Mouse (Mus musculus) layer of hippocampus, postnatal 36 days (tissue): ENCODE data around the gene Gys1. TPM values are rescaled to one million over a fixed set of nuclear protein-coding genes. Genes with fewer than 3 reads are reported as not detected.
"Not testable (repeated sequence)": the region's sequence is repeated elsewhere in the genome, so short reads cannot be mapped to it uniquely, and the experiment has no call there.

ENCODE experiments used
- DNase-seq, 2 experiments: peaks; one replicate each; pipeline ENCODE4 v3.0.0; 2022
- microRNA-seq, 2 experiments: library from miRNA; unstranded; fragments of <30 nt; microRNA quantifications; one replicate each; pipeline ENCODE4 v1.2.0; 2021
- total RNA-seq, 2 experiments: library from RNA; stranded (reverse); gene quantifications; 2 replicates each; pipeline ENCODE4 v1.2.3; 2021

The Gys1 gene
- total RNA-seq, 2 experiments from 2014 or later = 14.5 to 18.6 TPM

DNA sequence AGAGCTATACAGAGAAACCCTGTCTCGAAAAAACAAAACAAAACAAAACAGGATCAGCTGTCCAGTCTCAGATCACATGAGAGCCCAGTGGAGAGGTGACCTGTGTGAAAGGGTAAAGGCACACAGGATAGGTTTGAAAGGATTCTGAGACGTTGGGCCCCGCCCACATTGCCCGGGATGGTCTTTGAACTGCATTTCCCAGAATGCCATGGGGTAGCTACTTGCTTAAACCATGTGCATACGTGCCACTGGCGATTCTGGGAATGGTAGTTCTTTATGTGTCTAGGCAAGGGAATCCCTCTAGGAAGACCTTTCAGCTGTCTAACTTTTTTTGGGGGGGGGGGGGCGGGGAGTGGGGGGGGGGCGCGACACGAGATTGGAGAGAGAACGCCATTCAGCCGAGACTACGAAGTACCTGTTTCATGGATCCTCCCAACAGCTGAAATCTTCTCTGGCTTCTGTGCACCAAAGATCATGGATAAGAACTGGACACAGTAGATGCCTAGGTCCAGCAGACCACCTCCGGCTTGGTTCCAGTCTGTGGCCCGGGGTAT, 46.8 kb downstream of the Gys1 start, which contains the start of gene Tulp2:
Gene Tulp2 (plus strand): TSS at position 504 of the 554 bp plus-strand sequence.
- peak in 1 of 2 experiments; percentile 41 for DNase-seq

DNA sequence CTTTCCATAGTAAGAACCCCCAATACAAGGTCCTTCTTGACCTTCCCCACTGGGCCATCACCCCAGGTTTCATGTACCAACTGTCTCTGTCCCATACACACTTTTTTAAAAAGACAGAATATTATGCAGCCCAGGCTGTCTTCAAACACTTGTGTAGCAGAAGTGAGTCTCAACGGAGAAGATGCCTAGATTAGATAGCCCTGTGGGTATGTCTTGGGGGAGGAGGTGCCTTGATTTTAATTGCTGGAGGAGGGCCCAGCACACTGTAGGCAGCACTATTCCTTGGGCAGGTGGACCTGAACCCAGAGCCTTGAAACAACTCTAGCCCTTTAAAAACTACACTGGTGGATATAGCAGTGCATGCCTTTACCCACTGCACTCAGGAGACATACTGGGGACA, 47.5 kb downstream of the Gys1 start:
- DNase-seq = no peak

DNA sequence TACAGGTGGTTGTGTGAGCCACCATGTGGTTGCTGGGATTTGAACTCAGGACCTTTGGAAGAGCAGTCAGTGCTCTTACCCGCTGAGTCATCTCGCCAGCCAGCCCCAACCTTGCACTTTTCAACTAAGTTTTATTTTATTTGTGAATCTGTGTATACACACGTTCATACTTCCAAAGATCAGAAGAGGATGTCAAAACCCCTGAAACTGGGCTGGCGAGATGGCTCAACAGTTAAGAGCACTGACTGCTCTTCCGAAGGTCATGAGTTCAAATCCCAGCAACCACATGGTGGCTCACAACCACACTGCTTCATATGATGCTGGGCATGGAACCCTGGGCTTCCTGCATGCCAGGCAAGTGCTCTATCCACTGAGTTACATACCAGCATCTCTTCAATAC, 50.3 kb downstream of the Gys1 start:
- not testable (repeated sequence) for DNase-seq

DNA sequence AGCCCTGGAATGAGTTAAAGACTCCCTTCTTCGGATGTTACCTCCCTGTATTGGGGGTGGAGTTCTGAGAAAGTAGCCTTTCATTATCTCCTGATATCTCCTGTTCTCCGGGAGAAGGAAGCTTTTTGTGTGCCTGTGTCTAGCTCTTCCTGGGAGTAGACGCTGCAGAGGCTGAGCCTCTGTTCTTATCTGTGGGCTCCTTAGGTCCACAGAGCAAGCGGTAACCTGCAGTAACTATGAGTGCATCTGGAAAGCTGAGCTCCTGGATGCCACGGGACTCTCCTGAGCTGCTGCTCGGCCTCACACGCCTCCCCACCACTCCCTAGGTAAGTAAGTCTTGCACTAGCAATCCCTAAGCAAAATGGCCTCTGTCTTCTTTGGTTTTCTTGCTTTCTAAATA, 51.5 kb downstream of the Gys1 start:
- DNase-seq = no peak

DNA sequence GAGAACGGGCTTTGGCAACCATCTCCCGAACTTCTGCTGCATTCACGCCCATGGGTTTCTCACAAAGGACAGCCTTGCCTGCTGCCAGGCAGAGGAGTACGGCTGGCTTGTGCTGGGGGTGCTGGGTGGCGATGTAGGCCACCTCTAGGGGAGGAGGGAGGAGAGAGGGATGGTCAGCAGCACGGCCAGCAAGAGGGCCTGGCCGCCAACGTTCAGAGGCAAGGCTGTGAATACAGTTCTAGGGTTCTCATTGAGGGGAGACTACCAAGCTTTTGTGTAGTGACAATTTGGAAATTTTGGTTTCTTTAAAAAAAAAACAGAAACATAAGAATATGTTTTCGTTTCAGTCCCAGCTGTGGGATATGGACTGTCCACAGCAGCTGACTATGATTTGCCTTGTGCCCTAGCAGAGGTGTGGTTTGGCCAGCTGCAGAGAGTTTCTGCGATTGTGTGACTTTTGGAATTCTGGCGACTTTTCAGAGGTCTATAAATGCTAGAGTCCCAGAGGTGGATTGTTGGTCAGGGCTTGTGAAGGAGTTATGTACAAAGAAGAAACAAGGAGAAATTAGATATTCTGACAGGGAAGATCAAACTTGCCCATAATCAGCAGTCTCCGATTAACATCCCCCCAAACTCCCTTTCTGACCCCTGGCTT, 52.2 kb downstream of the Gys1 start, which contains the start of gene Gm45808:
Gene Gm45808 (minus strand): TSS at position 51 of the 655 bp plus-strand sequence.
- DNase-seq = no peak

DNA sequence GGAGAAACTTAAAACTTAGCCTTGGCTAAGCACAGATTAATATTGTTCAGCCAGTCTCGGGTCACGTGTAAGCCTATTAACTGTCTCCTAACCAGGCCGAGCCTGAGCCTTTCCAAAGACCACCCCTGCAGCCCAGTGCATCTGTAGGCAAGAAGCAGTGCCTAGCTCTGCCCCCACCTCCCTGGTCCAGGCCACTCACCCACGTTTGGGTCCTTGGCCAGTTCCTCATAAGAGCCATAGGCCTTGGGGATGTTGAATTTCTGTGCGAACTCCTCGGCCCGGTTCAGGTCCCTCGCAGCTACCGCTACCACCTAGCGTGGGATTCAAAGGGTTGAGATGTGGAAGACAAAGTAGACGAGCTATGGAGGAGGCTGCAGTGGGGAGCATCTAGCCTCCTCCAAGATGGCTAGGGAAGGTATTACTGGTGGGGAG, 53.2 kb downstream of the Gys1 start:
- no peak for DNase-seq

DNA sequence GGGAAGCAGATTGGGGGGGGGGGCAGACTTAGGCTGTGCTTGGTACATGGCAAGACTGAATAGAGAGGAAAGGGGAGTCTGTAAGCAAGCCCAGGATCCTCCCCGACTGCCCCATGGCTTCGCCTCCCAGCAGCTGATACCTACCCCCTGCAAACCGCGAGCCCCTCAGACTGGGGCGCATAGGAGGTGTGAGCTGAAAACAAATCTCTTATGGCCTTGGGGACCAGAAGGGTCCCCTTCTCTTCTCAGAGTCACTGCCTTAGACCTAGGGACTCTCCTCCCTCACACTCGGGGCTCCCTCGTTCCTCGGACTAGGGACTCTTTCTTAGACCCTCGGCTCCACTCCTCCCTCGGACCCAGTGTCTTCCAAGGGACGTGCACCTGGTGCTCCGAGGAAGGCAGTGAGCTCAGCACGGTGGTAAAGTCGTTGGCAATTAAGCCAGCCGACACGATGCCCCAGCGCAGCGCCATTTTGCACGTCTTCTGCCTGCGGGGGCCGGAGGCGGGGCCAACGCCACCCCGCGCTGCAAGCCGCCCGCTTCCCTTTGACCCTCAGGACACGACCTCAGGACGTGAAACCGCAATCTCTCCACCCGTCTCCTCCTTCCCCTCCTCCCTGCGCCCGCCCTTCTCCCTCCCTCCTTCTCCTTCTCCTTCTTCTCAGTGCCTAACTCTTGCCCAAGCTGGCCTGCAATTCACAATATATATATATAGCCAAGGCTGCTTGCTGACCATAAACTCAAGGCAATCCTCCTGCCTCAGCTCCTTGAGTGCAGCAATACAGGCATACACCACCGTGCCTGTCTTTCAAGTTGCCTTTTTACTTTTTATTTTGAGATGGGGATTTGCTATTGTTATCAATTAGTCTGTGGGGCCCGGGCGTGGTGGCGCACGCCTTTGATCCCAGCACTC, 53.9 kb downstream of the Gys1 start, which contains the start of gene Dhdh:
Gene Dhdh (minus strand): TSS at position 513 of the 912 bp plus-strand sequence.
- peak; percentile 32 to 35 for DNase-seq

DNA sequence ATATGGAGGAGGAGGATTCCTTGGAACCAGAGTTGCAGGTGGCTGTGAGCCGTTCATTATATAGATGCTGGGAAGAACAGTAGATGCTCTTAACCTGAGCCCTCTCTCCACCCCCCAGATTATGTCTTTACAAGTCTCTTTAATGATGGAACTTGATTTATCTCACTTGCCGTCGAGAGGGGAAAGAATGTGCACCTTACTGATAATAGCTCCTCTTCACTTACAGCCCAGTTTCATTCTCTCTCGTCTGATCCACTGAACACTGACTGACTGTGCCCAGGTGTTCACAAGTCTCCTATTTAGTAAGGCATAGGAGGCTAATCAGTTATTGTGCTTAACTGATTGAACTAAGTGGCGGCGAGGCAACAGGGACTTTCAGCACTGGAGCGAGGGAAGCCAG, 54.9 kb downstream of the Gys1 start:
- no peak for DNase-seq

DNA sequence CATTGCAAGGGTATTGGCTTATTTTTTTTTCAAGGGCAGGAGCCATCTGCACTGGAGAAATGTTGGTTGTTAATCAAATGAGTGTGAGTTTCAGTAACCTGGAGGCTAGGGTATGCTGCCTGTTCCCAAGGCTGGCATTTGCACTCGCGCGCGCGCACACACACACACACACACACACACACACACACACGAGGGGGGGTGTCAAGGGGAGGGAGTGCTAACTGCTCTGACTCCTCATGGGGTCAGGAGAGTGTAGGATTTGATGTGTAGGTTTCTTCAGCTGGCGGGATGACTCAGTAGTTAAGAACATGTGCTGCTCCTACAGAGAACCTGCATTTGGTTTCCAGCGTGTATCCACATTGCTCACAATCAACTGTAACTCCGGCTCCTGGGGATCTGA, 56.2 kb downstream of the Gys1 start:
- DNase-seq = no peak

DNA sequence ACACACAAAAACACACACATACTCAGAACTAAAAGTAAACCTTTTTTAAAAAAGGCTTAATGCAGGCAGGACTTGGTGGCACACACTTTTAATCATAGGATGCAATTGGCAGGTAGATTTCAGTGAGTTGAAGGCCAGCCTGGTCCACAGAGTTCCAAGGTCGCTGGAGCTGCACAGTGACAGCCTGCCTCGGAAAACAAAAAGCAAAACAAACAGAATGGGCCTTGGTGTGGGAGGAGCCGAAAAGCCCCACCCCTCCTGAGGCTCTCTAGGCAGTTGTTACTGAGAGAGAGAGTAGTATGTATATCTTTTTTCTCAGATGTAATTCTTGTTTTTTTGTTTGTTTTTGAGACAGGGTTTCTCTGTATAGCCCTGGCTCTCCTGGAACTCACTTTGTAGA, 56.6 kb downstream of the Gys1 start:
- DNase-seq = no peak

DNA sequence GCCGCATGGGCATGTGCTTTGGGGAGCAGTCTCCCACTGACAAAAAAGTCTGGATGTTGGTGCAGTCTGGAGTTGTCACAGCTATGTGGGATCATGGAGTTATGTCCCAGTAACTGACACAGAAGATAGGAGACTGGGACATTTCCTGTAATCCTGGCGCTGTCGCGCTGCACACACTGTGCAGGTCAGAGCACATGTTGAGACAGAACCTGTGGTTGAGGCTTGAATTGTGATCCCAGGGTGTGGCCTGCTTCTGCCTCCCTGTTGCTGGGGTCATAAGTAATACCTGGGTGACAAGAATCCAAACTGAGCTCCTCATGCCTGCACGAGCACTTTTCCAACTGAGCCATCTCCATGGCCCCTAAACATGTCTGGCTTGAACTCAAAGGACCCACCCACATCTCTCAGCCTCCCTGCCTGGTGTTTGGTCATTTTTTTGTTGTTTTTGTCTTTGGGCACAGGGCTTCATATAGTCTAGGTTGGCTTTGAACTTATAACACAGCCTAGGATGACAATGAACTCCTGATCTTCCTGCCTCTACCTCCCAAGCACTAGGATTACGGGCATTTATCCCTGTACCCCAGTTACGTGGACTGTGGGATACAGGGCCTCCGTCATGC, 57.7 kb downstream of the Gys1 start:
- DNase-seq = no peak

DNA sequence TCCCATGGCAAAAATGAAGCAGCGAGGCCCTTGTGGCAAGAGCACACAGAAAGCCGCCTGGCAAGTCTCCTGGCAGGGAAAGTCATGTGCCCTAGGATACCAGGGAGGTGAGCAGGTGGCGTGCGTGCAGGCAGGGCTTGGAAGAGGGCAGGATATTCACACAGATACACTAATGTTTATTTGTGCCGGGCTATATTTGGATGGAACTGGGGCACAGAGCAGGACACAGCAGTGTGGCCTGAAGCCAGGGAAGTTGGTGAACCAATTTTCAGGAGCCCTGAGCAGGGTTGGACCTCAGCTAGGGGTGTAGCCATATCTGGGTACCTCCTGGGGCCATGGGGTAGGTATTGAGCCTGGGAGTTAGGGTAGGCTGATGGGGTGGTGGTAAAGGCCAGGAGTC, 58.3 kb downstream of the Gys1 start:
- no peak for DNase-seq

DNA sequence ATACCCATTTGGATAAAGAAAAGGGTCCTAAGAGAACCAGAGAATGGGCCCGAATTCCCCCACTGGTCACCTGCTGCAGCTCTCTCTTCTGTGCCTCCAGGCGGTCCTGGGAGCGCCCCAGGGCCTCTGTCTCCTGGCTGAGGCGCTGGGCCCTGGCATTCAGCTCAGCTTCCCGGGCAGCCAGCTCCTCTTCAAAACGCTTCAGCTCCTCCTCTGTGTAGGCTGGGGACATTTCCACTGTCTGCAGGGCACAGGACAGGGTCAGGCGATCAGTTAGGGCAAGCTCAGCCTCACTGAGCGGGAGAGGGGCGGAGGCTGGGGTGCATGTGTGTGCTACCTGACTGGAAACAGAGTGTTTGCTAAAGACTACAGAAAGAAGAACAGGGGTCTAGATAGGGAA, 59.9 kb downstream of the Gys1 start:
- no peak for DNase-seq

DNA sequence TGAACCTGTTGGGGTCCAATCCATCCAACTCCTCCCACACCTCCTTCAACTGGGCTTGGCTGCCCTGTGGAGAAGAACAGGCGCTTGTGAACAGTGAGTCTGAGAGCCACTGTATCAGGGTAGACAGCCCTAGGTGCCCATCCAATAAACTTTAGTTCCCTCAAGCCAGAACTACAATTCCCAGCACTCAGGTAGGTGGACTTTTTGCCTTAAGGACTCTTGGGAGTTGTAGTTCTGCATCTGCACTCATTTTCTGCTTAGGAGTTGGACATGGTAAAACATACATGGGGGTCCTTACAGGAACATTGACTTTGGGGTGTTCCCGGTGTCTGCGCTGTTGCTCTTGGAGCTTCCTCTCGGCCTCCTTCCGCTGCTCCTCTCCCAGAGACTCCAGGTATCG, 63.8 kb downstream of the Gys1 start:
- DNase-seq = no peak

Small RNAs within 50 kb of the gene (microRNA-seq; reads per million reads assigned to microRNA genes)
- 0 reads per million in 2 experiments for gene Gm22133

Other genes starting within 250 kb of the Gys1 start
- gene Ccdc155, start 230.0 kb upstream of the Gys1 start, total RNA-seq = 1 to 10 TPM; 2.0 to 3.3 TPM
- 1 to 10 TPM; 1.4 to 2.3 TPM for gene Dkkl1, start 222.7 kb upstream of the Gys1 start, total RNA-seq
- gene Tead2, start 219.1 kb upstream of the Gys1 start, total RNA-seq = 1 to 10 TPM; 2.6 to 7.8 TPM
- 1 to 10 TPM; 1.9 to 4.8 TPM for gene Cd37, start 195.7 kb upstream of the Gys1 start, total RNA-seq
- 1 to 10 TPM; 2.0 to 2.8 TPM for gene Slc6a16, start 193.8 kb upstream of the Gys1 start, total RNA-seq
- gene Slc6a21, start 157.3 kb upstream of the Gys1 start, total RNA-seq = not detected
- 10 to 100 TPM; 12.9 to 14.8 TPM for gene Trpm4, start 101.1 kb upstream of the Gys1 start, total RNA-seq
- gene Hrc, start 99.6 kb upstream of the Gys1 start, total RNA-seq = under 1 TPM; 0.20 to 0.46 TPM
- 100 to 1,000 TPM; 126 to 128 TPM for gene Ppfia3, start 67.8 kb upstream of the Gys1 start, total RNA-seq
- gene Lin7b, start 64.3 kb upstream of the Gys1 start, total RNA-seq = 100 to 1,000 TPM; 133 to 154 TPM
- gene Snrnp70, start 39.1 kb upstream of the Gys1 start, total RNA-seq = 100 to 1,000 TPM; 379 to 450 TPM
- not detected for gene Kcna7, start 29.2 kb upstream of the Gys1 start, total RNA-seq
- gene Ntf5, start 21.1 kb upstream of the Gys1 start, total RNA-seq = under 1 TPM; 0.17 to 0.18 TPM
- gene Lhb, start 14.0 kb upstream of the Gys1 start, total RNA-seq = not detected
- 10 to 100 TPM; 33.0 to 39.9 TPM for gene Ruvbl2, start 3.3 kb downstream of the Gys1 start, total RNA-seq
- 100 to 1,000 TPM; 187 to 197 TPM for gene Ftl1, start 25.0 kb downstream of the Gys1 start, total RNA-seq
- 10 to 100 TPM; 73.5 to 80.8 TPM for gene Bax, start 32.1 kb downstream of the Gys1 start, total RNA-seq
- gene Tulp2, start 47.0 kb downstream of the Gys1 start, total RNA-seq = not detected
- gene Gm45808, start 52.0 kb downstream of the Gys1 start, total RNA-seq = 1 to 10 TPM in 1 of 2 experiments, not detected in 1; 2.5 TPM
- gene Dhdh, start 54.0 kb downstream of the Gys1 start, total RNA-seq = 1 to 10 TPM; 3.1 to 3.9 TPM
- gene Nucb1, start 75.6 kb downstream of the Gys1 start, total RNA-seq = 10 to 100 TPM; 94.0 to 98.0 TPM
- 10 to 100 TPM; 17.4 to 20.0 TPM for gene Ppp1r15a, start 91.4 kb downstream of the Gys1 start, total RNA-seq
- under 1 TPM; 0.77 to 0.86 TPM for gene Plekha4, start 91.5 kb downstream of the Gys1 start, total RNA-seq
- under 1 TPM in 1 of 2 experiments, not detected in 1; 0.28 TPM for gene Hsd17b14, start 120.0 kb downstream of the Gys1 start, total RNA-seq
- 10 to 100 TPM; 23.5 to 29.9 TPM for gene Bcat2, start 135.3 kb downstream of the Gys1 start, total RNA-seq
- not detected for gene Fgf21, start 180.6 kb downstream of the Gys1 start, total RNA-seq
- not detected for gene Fut1, start 182.4 kb downstream of the Gys1 start, total RNA-seq
- not detected for gene Izumo1, start 187.0 kb downstream of the Gys1 start, total RNA-seq
- gene Rasip1, start 192.6 kb downstream of the Gys1 start, total RNA-seq = 1 to 10 TPM; 6.1 to 6.6 TPM
- gene Mamstr, start 205.1 kb downstream of the Gys1 start, total RNA-seq = 1 to 10 TPM; 2.3 to 2.8 TPM
- under 1 TPM in 1 of 2 experiments, not detected in 1; 0.18 TPM for gene Fut2, start 231.6 kb downstream of the Gys1 start, total RNA-seq
- 1 to 10 TPM; 5.5 to 6.0 TPM for gene Ntn5, start 249.2 kb downstream of the Gys1 start, total RNA-seq